Mouse (Mus musculus) heart, embryonic 14.5 days (tissue): ENCODE data around the gene Lefty2. TPM values are rescaled to one million over a fixed set of nuclear protein-coding genes. Genes with fewer than 3 reads are reported as not detected.
"Not testable (repeated sequence)": the region's sequence is repeated elsewhere in the genome, so short reads cannot be mapped to it uniquely, and the experiment has no call there.

Experiments used
- ATAC-seq: fragments of 200-750 bp; cut with Nextera tagmentation; 2 replicates; pipeline ENCODE4 v1.8.0; 2017; ENCODE audit warnings: low read depth, moderate TSS enrichment; ENCODE audit not compliant: insufficient number of reproducible peaks, insufficient read depth, low FRiP score
- H3K27ac ChIP-seq, 2 experiments: fragments of 200-500 bp in 1 of 2; fragments of 300-500 bp in 1 of 2; sonication (generic) in 1 of 2; replicated peaks in 1 of 2; 2 replicates each; pipeline ENCODE4 v1.5.1; 2012 to 2014; ENCODE audit warnings: low read depth in 2 of 2, low read length in 2 of 2, control low read depth in 1 of 2, mild to moderate bottlenecking in 1 of 2, mixed read lengths in 1 of 2; ENCODE audit not compliant: control insufficient read depth in 1 of 2, insufficient read depth in 1 of 2
- H3K27me3 ChIP-seq: fragments of 300-500 bp; sonication (generic); 2 replicates; pipeline ENCODE4 v1.6.1; 2014; ENCODE audit warnings: mild to moderate bottlenecking, low read length, control low read depth; ENCODE audit not compliant: control insufficient read depth, insufficient read depth
- H3K36me3 ChIP-seq: fragments of 300-500 bp; sonication (generic); 2 replicates; pipeline ENCODE4 v1.6.1; 2014; ENCODE audit warnings: mild to moderate bottlenecking, control low read depth, low read length, mixed read lengths; ENCODE audit not compliant: control insufficient read depth, insufficient read depth
- H3K4me1 ChIP-seq, 2 experiments: fragments of 200-500 bp in 1 of 2; fragments of 300-500 bp in 1 of 2; sonication (generic) in 1 of 2; 2 replicates each; pipeline ENCODE4 v1.6.1; 2012 to 2014; ENCODE audit warnings: low read length in 2 of 2, control low read depth in 1 of 2, mixed read lengths in 1 of 2; ENCODE audit not compliant: control insufficient read depth in 2 of 2, insufficient read depth in 2 of 2
- H3K4me2 ChIP-seq: fragments of 300-500 bp; sonication (generic); 2 replicates; pipeline ENCODE4 v1.6.1; 2014; ENCODE audit warnings: mild to moderate bottlenecking, low read length
- H3K4me3 ChIP-seq, 2 experiments: fragments of 200-500 bp in 1 of 2; fragments of 300-500 bp in 1 of 2; sonication (generic) in 1 of 2; 2 replicates each; pipeline ENCODE4 v1.5.1; 2012 to 2014; ENCODE audit warnings: low read length in 2 of 2, mild to moderate bottlenecking in 2 of 2, control low read depth in 1 of 2, low read depth in 1 of 2, moderate library complexity in 1 of 2; ENCODE audit not compliant: control insufficient read depth in 1 of 2, insufficient read depth in 1 of 2
- H3K9ac ChIP-seq: fragments of 300-500 bp; sonication (generic); 2 replicates; pipeline ENCODE4 v1.6.1; 2014; ENCODE audit warnings: mild to moderate bottlenecking, low read length
- H3K9me3 ChIP-seq: fragments of 300-500 bp; sonication (generic); 2 replicates; pipeline ENCODE4 v1.6.1; 2016; ENCODE audit warnings: low read length, control low read depth; ENCODE audit not compliant: control insufficient read depth
- WGBS: fragments of 180-500 bp; shearing (Covaris S2); extraction: QIAGEN DNeasy Blood & Tissue Kit; methylation state at CpG from one replicate; pipeline ENCODE4 v1.1.7; 2014; 5-methylcytosine and 5-hydroxymethylcytosine counted together
- polyA plus RNA-seq: library from polyadenylated mRNA; unstranded; fragments of >200 nt; fragmentation: Nextera tagmentation; extraction: Ambion mirVana; gene quantifications from 2 replicates; pipeline ENCODE4 v1.2.1, GENCODE M21; 2014

Gene Lefty2
- polyA plus RNA-seq, 1 experiment from 2014 or later, result not detected

DNA sequence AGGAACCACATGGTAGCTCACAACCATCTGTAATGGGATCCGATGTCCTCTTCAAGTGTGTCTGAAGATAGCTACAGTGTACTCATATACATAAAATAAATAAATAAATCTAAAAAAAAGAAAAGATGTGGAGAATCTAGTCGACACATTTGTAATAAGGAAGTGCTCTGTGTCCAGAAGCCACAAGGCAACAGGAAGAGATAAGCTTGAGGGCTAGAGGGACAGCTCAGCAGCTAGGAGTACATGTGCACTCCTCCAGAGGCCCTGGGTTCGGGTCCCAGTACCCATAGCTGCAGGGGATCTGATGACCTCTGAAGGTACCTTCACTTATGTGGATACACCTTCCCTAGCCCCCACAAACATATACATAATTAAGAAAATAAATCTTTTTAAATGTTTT lies 11.1 kb upstream of the Lefty2 start:
- no peak overlapping the region for H3K27ac ChIP-seq
- WGBS, result 43% methylated on average over 3 of the region's 3 CpGs
- no peaks in the 10 kb centered on the region for H3K27me3 ChIP-seq
- H3K4me1 ChIP-seq, result peaks cover 8% of the 10 kb centered on the region in 2 experiments
- ATAC-seq, result no peak
- H3K9ac ChIP-seq, result no peak overlapping the region
- no peak overlapping the region for H3K4me3 ChIP-seq
- H3K9me3 ChIP-seq, result no peaks in the 10 kb centered on the region
- no peak overlapping the region for H3K4me2 ChIP-seq
- no peaks in the 10 kb centered on the region for H3K36me3 ChIP-seq

DNA sequence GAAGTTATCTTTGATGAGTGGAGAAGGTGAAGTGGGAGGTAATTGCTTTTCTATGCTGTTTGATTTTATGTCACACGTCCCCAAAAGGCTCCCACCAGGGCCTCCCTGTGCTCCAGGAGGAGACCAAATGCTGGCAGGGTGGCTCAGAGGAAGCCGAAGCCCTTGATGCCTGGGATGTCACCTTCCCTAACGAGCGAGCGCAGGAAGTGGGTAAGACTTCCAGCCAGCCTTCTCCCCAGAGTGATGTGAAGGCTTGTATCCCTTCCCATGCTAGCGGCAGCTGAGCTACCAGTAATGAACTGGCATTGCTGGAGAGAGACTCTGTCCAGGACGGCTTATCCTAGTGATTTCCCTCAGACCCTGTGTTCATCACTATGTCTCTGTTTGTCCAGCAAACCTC lies 9.2 kb upstream of the Lefty2 start:
- Histone ChIP-seq H3K36me3 (no peaks in the 10 kb centered on the region), H3K9me3 (no peaks in the 10 kb centered on the region), H3K4me3 (no peak overlapping the region), H3K4me2 (no peak overlapping the region), H3K9ac (no peak overlapping the region), H3K27ac (no peak overlapping the region), H3K27me3 (no peaks in the 10 kb centered on the region), H3K4me1 (peaks cover 13 to 15% of the 10 kb centered on the region in 2 experiments)
- ATAC-seq, result no peak
- WGBS, result 11% methylated on average over 7 of the region's 7 CpGs

- H3K4me1 ChIP-seq, result peaks cover 18 to 19% of the 10 kb centered on the region in 2 experiments
- H3K27me3 ChIP-seq, result no peaks in the 10 kb centered on the region
- no peak overlapping the region for H3K27ac ChIP-seq
- H3K4me2 ChIP-seq, result no peak overlapping the region
- 63% methylated on average over 9 of the region's 9 CpGs for WGBS
- no peak overlapping the region for H3K9ac ChIP-seq
- no peaks in the 10 kb centered on the region for H3K9me3 ChIP-seq
- ATAC-seq, result no peak
- H3K4me3 ChIP-seq, result no peak overlapping the region
- no peaks in the 10 kb centered on the region for H3K36me3 ChIP-seq
Observed at GRCm38 (mm10) chr1:180884484-180884883, 8.4 kb upstream of the Lefty2 start.

DNA sequence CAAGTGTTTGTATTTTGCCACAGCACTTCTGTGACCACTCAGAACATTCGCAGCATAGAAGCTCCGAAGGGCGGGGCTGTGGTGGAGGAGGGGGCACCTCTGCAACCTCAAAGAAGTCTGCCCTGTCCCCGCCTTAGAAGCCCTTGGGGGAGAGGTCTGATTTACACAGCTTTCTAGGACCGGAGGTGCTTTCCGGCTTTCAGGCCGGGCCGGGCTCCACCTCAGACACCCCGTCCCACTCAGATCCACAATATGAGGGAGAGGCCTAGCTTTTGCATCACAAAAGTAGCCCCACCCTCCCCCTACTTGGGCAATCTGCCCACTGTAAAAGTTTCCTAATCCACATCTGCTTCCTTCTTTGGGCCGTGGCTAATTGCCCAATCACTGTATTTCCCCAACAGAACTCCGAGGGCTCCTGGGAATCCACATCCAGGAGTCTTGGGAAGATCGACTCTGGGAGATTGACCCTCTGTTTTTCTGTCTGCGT lies 4.3 kb upstream of the Lefty2 start:
- H3K27ac ChIP-seq, result no peak overlapping the region
- peak overlapping the region; percentile 36; the same call in 1 of the 2 replicates for H3K9ac ChIP-seq
- peaks cover 16% of the 10 kb centered on the region for H3K27me3 ChIP-seq
- peak; percentile 22; the same call in 1 of the 2 replicates for ATAC-seq
- no peaks in the 10 kb centered on the region for H3K36me3 ChIP-seq
- peak overlapping the region; percentile 44 for H3K4me2 ChIP-seq
- peaks cover 16 to 22% of the 10 kb centered on the region in 2 experiments for H3K4me1 ChIP-seq
- 8% methylated on average over 13 of the region's 13 CpGs for WGBS
- H3K9me3 ChIP-seq, result no peaks in the 10 kb centered on the region
- no peak overlapping the region for H3K4me3 ChIP-seq

DNA sequence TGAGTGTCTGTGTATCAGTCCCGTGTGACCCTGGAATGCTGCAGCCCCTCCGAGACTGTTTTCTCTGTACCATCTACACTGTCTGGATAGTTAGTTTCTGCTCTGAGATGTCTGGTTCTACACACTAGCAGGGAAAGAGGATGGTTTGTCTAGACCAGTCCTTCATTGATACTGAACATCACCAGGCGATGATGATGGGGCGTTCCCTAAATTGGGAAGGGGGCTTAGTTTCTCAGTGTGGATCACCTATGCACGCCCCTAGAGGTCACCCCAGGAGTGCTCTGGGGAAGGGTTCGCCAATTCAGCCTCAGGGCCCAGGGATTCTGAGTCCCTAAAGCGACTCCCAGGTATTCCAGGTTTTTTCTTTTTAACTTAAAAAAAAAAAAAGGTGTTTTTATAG lies 3.7 kb upstream of the Lefty2 start:
- no peak for ATAC-seq
- Histone ChIP-seq H3K36me3 (no peaks in the 10 kb centered on the region), H3K27ac (no peak overlapping the region), H3K4me1 (peaks cover 10 to 17% of the 10 kb centered on the region in 2 experiments), H3K4me3 (no peak overlapping the region), H3K9ac (peak overlapping the region; percentile 36; the same call in 1 of the 2 replicates), H3K27me3 (peaks cover 21% of the 10 kb centered on the region), H3K4me2 (peak overlapping the region; percentile 44), H3K9me3 (no peaks in the 10 kb centered on the region)
- WGBS, result 49% methylated on average over 7 of the region's 7 CpGs

DNA sequence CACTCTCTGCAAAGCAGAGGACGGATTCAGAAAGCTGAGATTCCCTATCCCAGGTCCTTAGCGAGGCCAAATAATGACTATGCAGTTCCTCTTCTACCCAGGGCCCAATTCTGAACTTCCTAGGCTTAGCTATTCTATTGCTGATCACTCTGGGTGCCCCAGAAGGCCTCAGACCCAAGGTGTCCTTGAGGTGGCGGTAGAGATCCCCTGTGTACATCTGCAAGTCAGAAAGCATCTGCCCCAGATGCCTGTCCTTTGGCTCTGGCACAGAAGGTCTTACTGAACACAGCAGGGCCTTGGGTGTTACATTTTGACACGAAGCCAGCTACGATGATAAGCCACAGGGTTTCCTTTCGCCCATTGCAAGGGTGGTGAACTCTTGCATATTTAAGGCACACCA lies 3.1 kb upstream of the Lefty2 start:
- peaks cover 28% of the 10 kb centered on the region for H3K27me3 ChIP-seq
- no peaks in the 10 kb centered on the region for H3K36me3 ChIP-seq
- 39% methylated on average over 6 of the region's 6 CpGs for WGBS
- no peak overlapping the region for H3K27ac ChIP-seq
- ATAC-seq, result no peak
- peaks cover 9 to 14% of the 10 kb centered on the region in 2 experiments for H3K4me1 ChIP-seq
- no peaks in the 10 kb centered on the region for H3K9me3 ChIP-seq
- H3K4me3 ChIP-seq, result no peak overlapping the region
- no peak overlapping the region for H3K9ac ChIP-seq
- H3K4me2 ChIP-seq, result no peak overlapping the region

DNA sequence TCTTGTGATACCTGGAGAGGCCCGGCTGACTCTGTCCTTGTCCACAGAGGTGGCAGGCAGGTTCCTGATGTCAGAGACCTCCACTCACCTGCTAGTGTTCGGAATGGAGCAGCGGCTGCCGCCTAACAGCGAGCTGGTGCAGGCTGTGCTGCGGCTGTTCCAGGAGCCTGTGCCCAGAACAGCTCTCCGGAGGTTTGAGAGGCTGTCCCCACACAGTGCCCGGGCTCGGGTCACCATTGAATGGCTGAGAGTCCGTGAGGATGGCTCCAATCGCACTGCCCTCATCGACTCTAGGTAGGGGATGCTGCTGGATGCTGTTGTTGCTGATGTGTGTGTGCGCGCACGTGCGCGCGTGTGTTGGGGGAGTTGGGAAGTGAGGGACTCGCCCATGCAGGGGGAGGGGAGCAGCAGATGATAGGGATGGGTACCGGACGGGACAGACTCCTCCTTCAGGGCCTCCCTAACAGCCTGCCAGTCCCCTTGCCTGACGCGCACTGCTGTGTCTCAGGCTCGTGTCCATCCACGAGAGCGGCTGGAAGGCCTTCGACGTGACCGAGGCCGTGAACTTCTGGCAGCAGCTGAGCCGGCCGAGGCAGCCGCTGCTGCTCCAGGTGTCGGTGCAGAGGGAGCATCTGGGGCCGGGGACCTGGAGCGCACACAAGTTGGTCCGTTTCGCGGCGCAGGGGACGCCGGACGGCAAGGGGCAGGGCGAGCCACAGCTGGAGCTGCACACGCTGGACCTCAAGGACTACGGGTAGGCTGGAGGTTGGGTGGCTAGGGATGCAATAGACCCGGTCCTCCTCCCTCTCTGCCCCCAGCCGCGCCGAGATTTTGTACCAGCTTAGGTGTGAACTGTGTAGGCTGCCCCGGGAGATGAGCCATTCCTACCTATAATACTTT lies 1.4 kb downstream of the Lefty2 start:
- Histone ChIP-seq H3K27me3 (peaks cover 39% of the 10 kb centered on the region), H3K4me3 (peak overlapping the region; percentile 5 to 22; a peak in 3 of 4 replicates), H3K4me2 (peak overlapping the region; percentile 49)
- H3K27ac ChIP-seq, H3K9ac ChIP-seq, H3K36me3 ChIP-seq, H3K4me1 ChIP-seq, ATAC-seq, H3K9me3 ChIP-seq: not testable (repeated sequence)
- WGBS, result 2% methylated on average over 43 of the region's 51 CpGs
